Mouse (Mus musculus) midbrain, embryonic 12.5 days (tissue): ENCODE results near the gene Megf11. TPM values are rescaled to one million over a fixed set of nuclear protein-coding genes. Genes with fewer than 3 reads are reported as not detected.

Experiments used
- ATAC-seq: fragments of 200-750 bp; cut with Nextera tagmentation; 2 replicates; pipeline ENCODE4 v1.8.0; 2017; ENCODE audit warnings: low read depth, moderate TSS enrichment, moderate library complexity; ENCODE audit not compliant: low FRiP score
- H3K27ac ChIP-seq: fragments of 300-500 bp; sonication (generic); replicated peaks from 2 replicates; pipeline ENCODE4 v1.5.1; 2016; ENCODE audit warnings: mild to moderate bottlenecking
- H3K27me3 ChIP-seq: fragments of 300-500 bp; sonication (generic); 2 replicates; pipeline ENCODE4 v1.6.1; 2016; ENCODE audit warnings: mild to moderate bottlenecking
- H3K36me3 ChIP-seq: fragments of 300-500 bp; sonication (generic); 2 replicates; pipeline ENCODE4 v1.6.1; 2016
- H3K4me1 ChIP-seq: fragments of 300-500 bp; sonication (generic); 2 replicates; pipeline ENCODE4 v1.6.1; 2016
- H3K4me2 ChIP-seq: fragments of 300-500 bp; sonication (generic); replicated peaks from 2 replicates; pipeline ENCODE4 v1.6.1; 2016; ENCODE audit warnings: mild to moderate bottlenecking, moderate library complexity
- H3K4me3 ChIP-seq: fragments of 300-500 bp; sonication (generic); 2 replicates; pipeline ENCODE4 v1.5.1; 2016; ENCODE audit warnings: mild to moderate bottlenecking
- H3K9ac ChIP-seq: fragments of 300-500 bp; sonication (generic); replicated peaks from 2 replicates; pipeline ENCODE4 v1.6.1; 2016; ENCODE audit warnings: mild to moderate bottlenecking, moderate library complexity
- H3K9me3 ChIP-seq: fragments of 300-500 bp; sonication (generic); 2 replicates; pipeline ENCODE4 v1.6.1; 2016; ENCODE audit warnings: mild to moderate bottlenecking
- WGBS: fragments of 180-500 bp; shearing (Covaris S2); methylation state at CpG from one replicate; pipeline ENCODE4 v1.1.7; 2016; 5-methylcytosine and 5-hydroxymethylcytosine counted together
- polyA plus RNA-seq: library from polyadenylated mRNA; unstranded; fragments of >200 nt; fragmentation: Nextera tagmentation; extraction: Ambion mirVana; gene quantifications from 2 replicates; pipeline ENCODE4 v1.2.1, GENCODE M21; 2016

Megf11 gene
- polyA plus RNA-seq, 1 experiment from 2014 or later = 6.5 TPM

DNA sequence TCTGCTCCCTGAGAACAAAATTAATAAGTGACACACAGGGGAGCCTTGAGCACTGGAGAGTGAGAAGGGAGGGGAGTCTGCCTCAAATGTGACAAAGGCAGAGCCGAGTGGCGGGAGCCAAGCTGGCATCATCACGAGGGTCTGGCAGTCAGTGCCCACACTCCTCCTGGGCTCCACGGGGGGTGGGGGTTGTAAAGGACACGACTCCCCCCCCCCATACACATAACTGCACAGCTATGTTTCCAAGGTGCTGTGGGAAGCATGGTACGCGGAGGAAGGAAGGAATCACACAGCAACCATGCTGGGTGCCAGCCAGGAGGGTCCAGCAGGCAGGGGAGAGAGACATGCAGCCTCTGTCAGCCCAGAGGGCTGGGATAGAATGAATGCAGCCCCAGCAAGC, 170.2 kb downstream of the Megf11 start:
- H3K4me1 ChIP-seq = peaks cover 17% of the 10 kb centered on the region
- H3K9ac ChIP-seq = no peak overlapping the region
- peak overlapping the region; percentile 40; the same call in 1 of the 2 replicates for H3K27ac ChIP-seq
- H3K36me3 ChIP-seq = no peaks in the 10 kb centered on the region
- H3K9me3 ChIP-seq = no peaks in the 10 kb centered on the region
- no peak overlapping the region for H3K4me3 ChIP-seq
- no peak overlapping the region for H3K4me2 ChIP-seq
- peaks cover 12% of the 10 kb centered on the region; the same call in 1 of the 2 replicates for H3K27me3 ChIP-seq
- 61% methylated on average over 7 of the region's 7 CpGs for WGBS
- no peak for ATAC-seq

DNA sequence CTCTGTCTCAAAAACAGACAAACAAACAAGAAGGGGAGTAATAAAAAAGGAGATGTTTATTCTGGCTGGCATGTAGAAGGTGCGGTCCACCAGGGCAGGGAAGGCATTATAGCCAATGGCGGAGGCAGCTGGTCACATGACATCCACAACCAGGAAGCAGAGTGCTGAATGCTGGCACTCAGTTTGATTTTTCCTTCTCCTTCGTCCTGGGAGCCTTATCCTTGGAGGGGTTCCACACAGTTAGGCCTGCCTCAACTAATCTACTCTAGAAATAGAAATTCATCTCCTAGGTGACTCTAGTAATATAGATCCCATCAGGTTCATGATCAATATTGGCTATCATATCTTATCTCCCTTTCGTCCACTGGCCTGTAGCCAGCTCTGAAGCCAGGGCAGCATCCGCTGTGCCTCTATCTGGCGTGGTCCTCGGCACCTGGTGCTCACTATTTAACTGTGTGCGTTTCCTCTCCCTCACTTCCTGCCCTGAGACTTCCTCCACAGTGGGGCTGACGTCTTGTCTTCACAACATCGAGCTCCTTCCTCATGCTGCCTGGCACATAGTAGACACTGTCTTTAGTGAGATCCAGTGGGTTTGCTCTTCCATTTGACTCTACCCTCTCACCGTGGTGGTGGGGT, 171.8 kb downstream of the Megf11 start:
- Histone ChIP-seq H3K27me3 (peaks cover 12% of the 10 kb centered on the region; the same call in 1 of the 2 replicates), H3K4me3 (no peak overlapping the region), H3K9me3 (no peaks in the 10 kb centered on the region), H3K9ac (no peak overlapping the region), H3K4me2 (no peak overlapping the region), H3K27ac (no peak overlapping the region), H3K36me3 (no peaks in the 10 kb centered on the region), H3K4me1 (peaks cover 7% of the 10 kb centered on the region)
- 85% methylated on average over 11 of the region's 11 CpGs for WGBS
- no peak for ATAC-seq

- Histone ChIP-seq H3K4me1 (peaks cover 6% of the 10 kb centered on the region), H3K27ac (no peak overlapping the region), H3K9ac (no peak overlapping the region), H3K36me3 (no peaks in the 10 kb centered on the region), H3K9me3 (no peaks in the 10 kb centered on the region), H3K4me2 (no peak overlapping the region), H3K27me3 (peaks cover 7% of the 10 kb centered on the region; the same call in 1 of the 2 replicates), H3K4me3 (no peak overlapping the region)
- 94% methylated on average over 7 of the region's 7 CpGs for WGBS
- ATAC-seq = no peak
Observed at GRCm38 (mm10) chr9:64557846-64558530, 172.6 kb downstream of the Megf11 start.

DNA sequence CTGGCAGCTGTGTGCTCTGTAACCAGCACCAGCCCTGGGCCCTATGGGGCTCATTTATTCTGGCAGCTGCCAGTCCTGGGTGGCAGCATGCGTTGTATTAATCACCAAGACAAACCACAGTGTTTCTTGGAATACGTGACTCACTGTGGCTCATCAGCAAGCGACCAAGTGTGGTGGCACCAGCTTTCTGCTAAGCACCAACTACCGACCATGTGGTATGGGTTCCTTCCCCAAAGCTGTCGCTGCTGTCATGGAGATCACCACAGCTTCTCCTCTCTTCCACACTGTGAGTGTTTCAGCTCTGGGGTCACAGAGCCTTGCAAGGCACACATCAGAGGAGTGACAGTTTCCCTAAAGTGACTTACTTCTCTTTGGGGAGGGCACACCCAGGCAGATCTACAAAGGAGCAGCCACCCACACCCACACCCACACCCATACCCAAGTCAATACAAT, 178.9 kb downstream of the Megf11 start:
- Histone ChIP-seq H3K27ac (no peak overlapping the region), H3K36me3 (no peaks in the 10 kb centered on the region), H3K9me3 (peaks cover 4% of the 10 kb centered on the region; the same call in 1 of the 2 replicates), H3K4me3 (no peak overlapping the region), H3K4me2 (no peak overlapping the region), H3K27me3 (0 out of 2 replicates have a peak, but pooled peaks cover 2% of the 10 kb centered on the region), H3K9ac (no peak overlapping the region), H3K4me1 (peaks cover 8% of the 10 kb centered on the region; the same call in 1 of the 2 replicates)
- ATAC-seq = no peak
- 89% methylated on average over 5 of the region's 5 CpGs for WGBS

DNA sequence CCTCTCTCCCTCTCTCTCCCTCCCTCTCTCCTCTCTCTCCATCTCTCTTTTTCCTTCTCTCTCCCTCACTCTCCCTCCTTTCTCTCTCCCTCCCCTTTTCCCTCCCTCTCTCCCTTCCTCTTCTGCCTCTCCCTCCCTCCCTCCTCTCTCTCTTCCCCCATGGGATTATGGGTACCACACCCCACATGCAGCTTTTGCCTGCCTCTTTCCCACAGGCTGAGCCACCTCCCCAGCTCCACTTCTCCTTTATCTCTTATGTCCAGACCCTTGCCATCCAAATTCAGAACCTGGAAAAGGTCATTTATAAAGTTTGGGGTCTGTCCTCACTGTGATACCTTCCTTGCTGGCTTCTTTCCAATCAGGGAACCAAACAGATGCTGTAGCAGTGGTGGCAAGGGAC, 180.5 kb downstream of the Megf11 start:
- H3K9me3 ChIP-seq = peaks cover 4% of the 10 kb centered on the region; the same call in 1 of the 2 replicates
- no peaks in the 10 kb centered on the region for H3K36me3 ChIP-seq
- H3K4me3 ChIP-seq = no peak overlapping the region
- peaks cover 8% of the 10 kb centered on the region; the same call in 1 of the 2 replicates for H3K4me1 ChIP-seq
- H3K4me2 ChIP-seq = no peak overlapping the region
- no peak overlapping the region for H3K27ac ChIP-seq
- ATAC-seq = no peak
- H3K27me3 ChIP-seq = 0 out of 2 replicates have a peak, but pooled peaks cover 2% of the 10 kb centered on the region
- H3K9ac ChIP-seq = no peak overlapping the region

DNA sequence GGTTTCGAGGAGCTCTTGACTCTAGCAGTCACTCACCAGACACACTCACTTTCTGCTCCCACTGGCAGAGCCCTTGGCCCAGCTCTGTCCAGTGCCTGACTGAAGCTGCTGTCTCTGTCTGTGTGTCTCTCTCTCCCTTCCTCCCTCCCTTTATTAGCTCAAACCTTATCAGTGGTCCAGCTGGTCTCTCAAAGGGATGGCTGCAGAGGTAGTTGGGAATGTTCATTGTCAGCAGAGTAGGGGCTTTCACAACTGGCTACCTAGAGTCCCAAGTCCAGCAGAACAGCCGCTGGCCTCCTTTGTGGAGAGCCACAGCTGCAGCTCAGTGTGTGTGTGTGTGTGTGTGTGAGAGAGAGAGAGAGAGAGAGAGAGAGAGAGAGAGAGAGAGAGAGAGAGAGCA, 180.9 kb downstream of the Megf11 start:
- no peak overlapping the region for H3K27ac ChIP-seq
- H3K36me3 ChIP-seq = no peaks in the 10 kb centered on the region
- 72% methylated on average over 2 of the region's 2 CpGs for WGBS
- H3K4me3 ChIP-seq = no peak overlapping the region
- peaks cover 8% of the 10 kb centered on the region; the same call in 1 of the 2 replicates for H3K4me1 ChIP-seq
- H3K27me3 ChIP-seq = 0 out of 2 replicates have a peak, but pooled peaks cover 2% of the 10 kb centered on the region
- no peak for ATAC-seq
- no peak overlapping the region for H3K9ac ChIP-seq
- H3K4me2 ChIP-seq = no peak overlapping the region
- H3K9me3 ChIP-seq = peaks cover 4% of the 10 kb centered on the region; the same call in 1 of the 2 replicates

GRCm38 (mm10) chr9:64567482-64567881, 182.1 kb downstream of the Megf11 start:
- Histone ChIP-seq H3K27me3 (0 out of 2 replicates have a peak, but pooled peaks cover 2% of the 10 kb centered on the region), H3K4me3 (no peak overlapping the region), H3K27ac (no peak overlapping the region), H3K36me3 (no peaks in the 10 kb centered on the region), H3K4me2 (no peak overlapping the region), H3K9ac (no peak overlapping the region), H3K4me1 (peaks cover 8% of the 10 kb centered on the region; the same call in 1 of the 2 replicates), H3K9me3 (peaks cover 4% of the 10 kb centered on the region; the same call in 1 of the 2 replicates)
- WGBS = 71% methylated on average over 5 of the region's 5 CpGs
- no peak for ATAC-seq

- 61% methylated on average over 8 of the region's 8 CpGs for WGBS
- no peaks in the 10 kb centered on the region for H3K36me3 ChIP-seq
- no peak overlapping the region for H3K4me2 ChIP-seq
- no peak for ATAC-seq
- H3K27ac ChIP-seq = no peak overlapping the region
- H3K4me1 ChIP-seq = peaks cover 8% of the 10 kb centered on the region; the same call in 1 of the 2 replicates
- no peaks in the 10 kb centered on the region for H3K9me3 ChIP-seq
- no peak overlapping the region for H3K9ac ChIP-seq
- no peak overlapping the region for H3K4me3 ChIP-seq
- 0 out of 2 replicates have a peak, but pooled peaks cover 2% of the 10 kb centered on the region for H3K27me3 ChIP-seq
Observed at GRCm38 (mm10) chr9:64568467-64569260, 183.2 kb downstream of the Megf11 start.

DNA sequence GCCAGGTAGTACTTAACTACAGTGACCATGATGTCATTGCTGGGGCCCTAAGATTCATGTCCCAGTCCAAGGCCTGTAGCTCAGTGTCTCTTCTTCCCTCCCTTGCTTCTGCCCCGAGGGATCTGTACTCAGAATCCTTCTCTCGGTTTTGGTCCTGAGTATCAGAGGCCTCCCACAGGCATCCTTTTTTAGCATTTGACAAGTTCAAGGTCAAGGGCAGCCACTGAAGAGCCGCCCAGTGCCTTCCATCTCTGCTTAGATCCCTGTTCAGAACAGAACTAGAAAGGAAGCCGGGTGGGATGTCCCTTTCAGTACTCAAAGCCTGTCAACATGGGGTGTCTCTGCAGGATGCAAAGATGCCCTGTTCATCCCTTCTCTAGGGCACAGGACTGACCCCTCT, 185.0 kb downstream of the Megf11 start:
- H3K4me3 ChIP-seq = no peak overlapping the region
- 41% methylated on average over 4 of the region's 4 CpGs for WGBS
- H3K9ac ChIP-seq = no peak overlapping the region
- H3K4me1 ChIP-seq = peaks cover 2% of the 10 kb centered on the region; the same call in 1 of the 2 replicates
- no peaks in the 10 kb centered on the region for H3K9me3 ChIP-seq
- no peak overlapping the region for H3K4me2 ChIP-seq
- H3K36me3 ChIP-seq = no peaks in the 10 kb centered on the region
- no peak for ATAC-seq
- no peak overlapping the region for H3K27ac ChIP-seq
- H3K27me3 ChIP-seq = 0 out of 2 replicates have a peak, but pooled peaks cover 2% of the 10 kb centered on the region

DNA sequence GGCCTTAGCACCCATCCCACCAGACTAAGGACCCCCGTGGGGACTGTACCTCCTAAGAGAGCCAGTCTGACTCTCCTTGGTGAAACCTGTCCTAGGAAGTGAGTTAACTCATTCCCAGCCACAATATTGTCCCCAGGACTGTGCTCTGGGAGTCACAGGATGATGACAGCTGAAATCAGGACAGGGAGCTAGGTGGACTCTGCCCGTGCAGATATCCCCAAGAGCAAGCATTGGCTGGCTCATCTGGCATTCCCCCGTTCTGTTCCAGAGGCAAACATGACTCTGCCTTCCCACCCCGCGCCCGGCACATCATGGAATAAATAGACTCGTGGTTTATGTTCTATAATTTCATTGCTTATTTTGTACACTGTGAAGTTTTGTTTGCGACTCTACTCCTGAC, 185.7 kb downstream of the Megf11 start:
- Histone ChIP-seq H3K4me1 (peaks cover 3% of the 10 kb centered on the region; the same call in 1 of the 2 replicates), H3K27ac (no peak overlapping the region), H3K4me3 (no peak overlapping the region), H3K4me2 (no peak overlapping the region), H3K27me3 (0 out of 2 replicates have a peak, but pooled peaks cover 2% of the 10 kb centered on the region), H3K9me3 (no peaks in the 10 kb centered on the region), H3K9ac (no peak overlapping the region), H3K36me3 (no peaks in the 10 kb centered on the region)
- ATAC-seq = no peak
- 88% methylated on average over 8 of the region's 8 CpGs for WGBS

- no peak overlapping the region for H3K4me2 ChIP-seq
- no peak for ATAC-seq
- 80% methylated on average over 7 of the region's 7 CpGs for WGBS
- H3K4me1 ChIP-seq = peaks cover 11% of the 10 kb centered on the region; the same call in 1 of the 2 replicates
- H3K4me3 ChIP-seq = no peak overlapping the region
- no peaks in the 10 kb centered on the region for H3K9me3 ChIP-seq
- 0 out of 2 replicates have a peak, but pooled peaks cover 5% of the 10 kb centered on the region for H3K27me3 ChIP-seq
- H3K9ac ChIP-seq = no peak overlapping the region
- no peak overlapping the region for H3K27ac ChIP-seq
- no peaks in the 10 kb centered on the region for H3K36me3 ChIP-seq
Observed at GRCm38 (mm10) chr9:64572629-64573190, 187.3 kb downstream of the Megf11 start.
